Mouse (Mus musculus) brain, embryonic 14.5 days (tissue): ENCODE measurements at regions not wholly inside any gene's neighbourhood (a gene's known extent, or its start where the extent isn't known, plus 50 kb on each side); places are given as distances from the start of the nearest gene placed in this dataset.

ENCODE experiments used
- CTCF ChIP-seq: fragments of 200-500 bp; IDR thresholded peaks from 2 replicates; pipeline ENCODE4 v1.5.1; 2012; ENCODE audit warnings: inconsistent platforms, mild to moderate bottlenecking, moderate library complexity, borderline replicate concordance; ENCODE audit not compliant: insufficient read depth, insufficient read length; ENCODE audit errors: extremely low read depth
- POLR2A ChIP-seq: fragments of 200-500 bp; IDR thresholded peaks from 2 replicates; pipeline ENCODE4 v1.6.1; 2012; ENCODE audit warnings: mild to moderate bottlenecking, inconsistent platforms, borderline replicate concordance; ENCODE audit not compliant: poor library complexity, insufficient read depth, insufficient read length, severe bottlenecking; ENCODE audit errors: extremely low read depth

DNA sequence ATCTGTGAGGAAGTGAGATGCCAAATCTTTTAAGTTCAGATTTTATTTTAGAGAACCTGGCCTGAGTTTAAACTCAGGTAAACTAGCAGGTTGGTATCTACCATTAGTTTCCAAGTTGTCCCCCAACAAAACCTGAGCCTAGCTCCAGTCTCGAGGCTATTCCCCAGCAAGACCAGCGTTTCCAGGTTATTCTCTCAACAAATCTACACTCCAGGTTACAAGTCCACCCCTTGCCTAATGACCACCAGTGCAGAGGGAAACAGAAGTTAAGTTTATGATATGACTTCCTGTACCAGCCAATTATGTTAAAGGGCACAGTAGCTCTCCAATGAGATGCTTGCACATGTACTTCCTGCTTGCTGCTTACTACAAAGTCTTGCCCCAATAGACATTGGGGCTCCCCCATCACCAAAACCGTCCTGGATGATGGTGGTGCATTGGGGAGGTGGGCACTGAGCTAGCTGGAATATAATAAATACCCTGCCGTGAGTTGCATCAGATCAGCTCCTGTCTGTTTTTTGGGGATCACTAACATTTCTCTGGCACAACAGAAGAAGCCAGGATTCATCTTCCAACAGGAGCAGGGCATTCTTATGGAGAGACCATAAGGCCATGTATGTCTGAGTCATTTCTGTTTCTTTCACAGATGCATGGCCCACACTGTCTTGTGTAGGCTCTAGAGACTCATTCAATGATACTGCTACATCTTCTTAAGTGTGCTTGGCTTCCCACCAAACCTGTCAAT, 111.2 kb upstream of the Cpsf6 start:
- TF ChIP-seq CTCF = no peak
- no peak for TF ChIP-seq POLR2A
